Mouse (Mus musculus): Measurements from ENCODE around the gene Btbd2. TPM values are rescaled to one million over a fixed set of nuclear protein-coding genes. Genes with fewer than 3 reads are reported as not detected.
"Not testable (repeated sequence)": the region's sequence is repeated elsewhere in the genome, so short reads cannot be mapped to it uniquely, and the experiment has no call there.

Gene Btbd2
- polyA plus RNA-seq, 1 experiment from 2014 or later = 82.7 TPM

DNA sequence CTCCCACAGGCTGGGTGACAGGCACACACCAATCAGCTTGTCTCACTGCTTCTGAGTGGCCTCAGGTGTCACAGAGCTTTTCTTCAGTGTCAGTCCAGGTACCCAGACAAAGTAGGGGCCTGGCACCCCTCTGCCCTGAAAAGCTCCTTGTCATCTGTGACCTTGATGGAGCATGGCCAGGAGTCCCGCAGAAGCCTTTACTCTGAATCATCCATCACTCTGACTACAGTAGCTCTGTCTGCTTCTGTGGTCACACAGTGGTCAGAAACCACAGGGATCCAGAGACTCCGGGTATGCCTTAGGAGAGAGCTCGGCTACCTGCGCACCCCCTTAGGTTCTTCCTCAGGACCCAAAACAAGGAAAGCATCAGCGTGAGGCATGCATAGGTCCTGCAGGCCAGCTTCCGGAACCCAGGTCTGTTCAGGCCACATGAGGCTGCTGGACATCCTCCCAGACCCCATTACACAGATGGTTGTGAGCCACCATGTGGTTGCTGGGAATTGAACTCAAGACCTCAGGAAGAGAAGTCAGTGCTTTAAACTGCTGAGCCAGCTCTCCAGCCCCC lies 3.6 kb downstream of the Btbd2 start:
- no peak overlapping the region for H3K27ac ChIP-seq (replicated peaks)
- no peak overlapping the region for H3K4me2 ChIP-seq (replicated peaks)
- H3K9me3 ChIP-seq = no peaks in the 10 kb centered on the region
- peaks cover under 1% of the 10 kb centered on the region for H3K36me3 ChIP-seq
- 95% methylated on average over 6 of the region's 6 CpGs for WGBS
- no peak overlapping the region for H3K4me3 ChIP-seq
- ATAC-seq (ENCODE audit: low FRiP score, low read depth) = no peak
- no peak overlapping the region for H3K9ac ChIP-seq (replicated peaks)
- H3K27me3 ChIP-seq = no peaks in the 10 kb centered on the region
- H3K4me1 ChIP-seq = peaks cover 22% of the 10 kb centered on the region

DNA sequence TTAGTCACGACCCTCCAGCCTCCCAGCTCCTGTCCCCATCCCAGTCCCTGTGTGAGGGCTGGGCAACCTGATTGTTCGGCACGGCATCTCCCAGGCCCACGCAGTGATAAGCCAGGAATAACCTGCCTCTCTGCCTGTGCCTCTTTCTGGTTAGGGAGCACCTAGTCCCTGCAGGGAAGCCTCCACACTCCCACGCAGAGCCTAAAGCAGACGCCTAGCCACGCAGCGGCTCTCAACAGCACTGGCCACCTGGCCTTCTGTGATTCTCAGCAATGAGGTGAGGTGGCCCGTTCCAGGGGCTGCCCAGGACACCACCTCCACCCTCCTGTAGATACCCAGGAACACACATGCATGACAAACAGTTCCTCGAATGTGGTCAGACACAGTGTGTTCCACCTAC lies 6.5 kb downstream of the Btbd2 start:
- H3K27ac ChIP-seq (replicated peaks) = no peak overlapping the region
- H3K4me1 ChIP-seq = peaks cover 14% of the 10 kb centered on the region
- no peak overlapping the region for H3K4me3 ChIP-seq
- H3K9me3 ChIP-seq = no peaks in the 10 kb centered on the region
- H3K4me2 ChIP-seq (replicated peaks) = no peak overlapping the region
- 95% methylated on average over 10 of the region's 10 CpGs for WGBS
- H3K9ac ChIP-seq (replicated peaks) = no peak overlapping the region
- peaks cover 28% of the 10 kb centered on the region for H3K36me3 ChIP-seq
- H3K27me3 ChIP-seq = no peaks in the 10 kb centered on the region
- ATAC-seq (ENCODE audit: low FRiP score, low read depth) = no peak

DNA sequence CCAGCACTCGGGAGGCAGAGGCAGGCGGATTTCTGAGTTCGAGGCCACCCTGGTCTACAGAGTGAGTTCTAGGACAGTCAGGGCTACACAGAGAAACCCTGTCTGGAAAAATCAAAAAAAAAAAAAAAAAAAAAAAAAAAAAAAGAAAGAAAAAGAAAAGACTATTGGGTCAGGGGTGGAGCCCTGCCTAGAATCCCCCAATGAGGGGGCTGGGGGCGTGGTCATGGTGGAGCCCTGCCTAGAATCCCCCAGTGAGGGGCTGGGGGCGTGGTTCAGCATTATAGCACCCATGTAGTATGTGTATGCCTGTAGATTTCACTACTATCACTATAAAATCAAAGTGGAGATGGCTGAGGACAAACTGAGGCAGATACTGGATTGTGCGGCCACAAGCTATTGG lies 7.0 kb downstream of the Btbd2 start:
- not testable (repeated sequence) for H3K9me3 ChIP-seq; H3K4me3 ChIP-seq; H3K4me1 ChIP-seq; H3K9ac ChIP-seq (replicated peaks); ATAC-seq (ENCODE audit: low FRiP score, low read depth); H3K4me2 ChIP-seq (replicated peaks); H3K27me3 ChIP-seq; H3K27ac ChIP-seq (replicated peaks)
- 89% methylated on average over 6 of the region's 6 CpGs for WGBS
- H3K36me3 ChIP-seq = peaks cover 33% of the 10 kb centered on the region

DNA sequence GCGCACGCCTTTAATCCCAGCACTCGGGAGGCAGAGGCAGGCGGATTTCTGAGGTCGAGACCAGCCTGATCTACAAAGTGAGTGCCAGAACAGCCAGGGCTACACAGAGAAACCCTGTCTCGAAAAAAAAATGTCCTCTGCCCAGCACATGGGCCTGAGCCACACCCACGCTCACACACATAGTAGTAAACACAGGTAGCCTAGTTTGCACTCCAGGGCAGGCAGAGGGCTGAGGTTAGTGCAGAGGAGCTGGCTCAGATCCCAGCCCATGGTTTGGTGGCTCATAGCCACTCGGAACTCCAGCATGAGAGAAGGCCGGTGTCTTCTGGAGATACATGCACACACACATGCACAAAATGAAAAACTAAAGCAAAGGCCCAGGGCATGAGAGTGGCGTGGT lies 9.9 kb downstream of the Btbd2 start:
- H3K27ac ChIP-seq (replicated peaks) = no peak overlapping the region
- peaks cover 63% of the 10 kb centered on the region for H3K36me3 ChIP-seq
- WGBS = 93% methylated on average over 10 of the region's 10 CpGs
- H3K4me2 ChIP-seq (replicated peaks) = no peak overlapping the region
- H3K4me3 ChIP-seq = no peak overlapping the region
- H3K27me3 ChIP-seq = no peaks in the 10 kb centered on the region
- ATAC-seq (ENCODE audit: low FRiP score, low read depth) = no peak
- H3K4me1 ChIP-seq = no peaks in the 10 kb centered on the region
- H3K9me3 ChIP-seq = no peaks in the 10 kb centered on the region
- H3K9ac ChIP-seq (replicated peaks) = no peak overlapping the region

DNA sequence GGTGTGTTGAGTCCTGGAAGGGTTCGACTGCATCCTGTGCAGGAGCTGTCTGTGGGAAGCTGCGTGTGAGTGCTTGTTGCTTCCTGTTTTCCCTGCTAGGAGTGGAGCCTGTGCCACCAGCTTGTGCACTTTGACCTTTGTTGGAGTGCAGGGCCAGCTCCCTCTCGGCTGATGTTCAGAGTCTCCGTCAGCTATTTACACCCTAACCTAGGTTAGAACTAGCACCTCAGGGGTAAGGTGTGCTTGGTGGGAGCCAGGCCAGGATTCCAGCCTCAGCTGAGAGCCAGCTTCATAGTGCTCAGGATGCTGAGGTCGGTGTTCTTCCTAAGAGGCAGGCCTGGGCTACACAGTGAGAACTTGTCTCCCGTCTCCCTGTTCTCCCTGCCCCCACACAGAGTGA lies 21.5 kb downstream of the Btbd2 start:
- no peak overlapping the region for H3K27ac ChIP-seq (replicated peaks)
- H3K4me3 ChIP-seq = no peak overlapping the region
- no peaks in the 10 kb centered on the region for H3K9me3 ChIP-seq
- 0 out of 2 replicates have a peak, but pooled peaks cover 2% of the 10 kb centered on the region for H3K4me1 ChIP-seq
- H3K27me3 ChIP-seq = no peaks in the 10 kb centered on the region
- ATAC-seq (ENCODE audit: low FRiP score, low read depth) = no peak
- H3K4me2 ChIP-seq (replicated peaks) = no peak overlapping the region
- H3K9ac ChIP-seq (replicated peaks) = no peak overlapping the region
- WGBS = 86% methylated on average over 6 of the region's 6 CpGs
- H3K36me3 ChIP-seq = peaks cover 63% of the 10 kb centered on the region

DNA sequence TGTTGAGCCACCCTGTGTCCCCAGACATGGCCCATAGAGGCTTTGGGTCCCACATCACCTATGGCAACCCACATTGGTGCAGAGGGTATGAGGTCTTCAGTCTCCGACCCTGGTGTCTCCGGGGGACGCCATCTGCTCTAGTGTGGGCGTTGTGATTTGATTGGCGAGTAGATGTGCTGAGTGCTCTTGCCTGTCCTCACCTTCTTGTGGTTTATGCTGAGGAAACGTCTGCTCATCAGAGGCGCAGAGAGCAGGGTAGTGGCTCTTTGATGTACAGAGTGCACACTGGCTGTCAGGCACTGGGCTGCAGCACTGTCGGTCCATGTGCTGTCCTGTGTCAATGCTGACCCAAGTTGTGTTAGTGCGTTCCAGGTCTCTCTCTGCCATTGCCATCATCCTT lies 27.9 kb downstream of the Btbd2 start:
- Histone ChIP-seq H3K9ac (replicated peaks) (no peak overlapping the region; the same call in 1 of the 2 replicates), H3K27ac (replicated peaks) (no peak overlapping the region), H3K4me2 (replicated peaks) (no peak overlapping the region), H3K9me3 (no peaks in the 10 kb centered on the region), H3K4me1 (peaks cover 24% of the 10 kb centered on the region), H3K4me3 (no peak overlapping the region), H3K27me3 (no peaks in the 10 kb centered on the region), H3K36me3 (peaks cover 6% of the 10 kb centered on the region; the same call in 1 of the 2 replicates)
- no peak for ATAC-seq (ENCODE audit: low FRiP score, low read depth)
- WGBS = 85% methylated on average over 9 of the region's 9 CpGs

DNA sequence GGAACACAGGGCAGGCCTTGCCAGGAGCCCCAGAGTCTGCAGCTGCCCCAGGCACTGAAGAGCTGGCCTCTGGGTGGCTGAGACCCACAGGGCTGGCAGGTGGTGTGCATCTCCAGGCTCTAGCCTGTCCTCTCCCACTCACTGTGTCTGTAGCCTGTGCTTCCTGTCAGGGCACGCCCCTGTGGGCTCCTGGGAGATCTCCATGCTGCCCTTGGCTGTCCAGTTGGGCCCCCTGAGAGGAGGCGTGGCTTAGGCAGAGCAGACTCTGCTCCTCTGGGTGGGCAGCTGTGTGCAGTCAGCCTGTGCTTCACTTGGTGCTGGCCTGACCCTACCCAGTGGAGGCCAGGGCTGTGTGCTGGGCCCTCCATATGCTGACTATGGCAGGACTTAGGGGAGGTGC lies 29.2 kb downstream of the Btbd2 start:
- Histone ChIP-seq H3K4me2 (replicated peaks) (no peak overlapping the region), H3K9me3 (no peaks in the 10 kb centered on the region), H3K27ac (replicated peaks) (no peak overlapping the region), H3K27me3 (no peaks in the 10 kb centered on the region), H3K4me1 (peaks cover 33% of the 10 kb centered on the region), H3K9ac (replicated peaks) (no peak overlapping the region), H3K4me3 (no peak overlapping the region), H3K36me3 (peaks cover 5% of the 10 kb centered on the region; the same call in 1 of the 2 replicates)
- WGBS = 71% methylated on average over 2 of the region's 2 CpGs
- ATAC-seq (ENCODE audit: low FRiP score, low read depth) = no peak

DNA sequence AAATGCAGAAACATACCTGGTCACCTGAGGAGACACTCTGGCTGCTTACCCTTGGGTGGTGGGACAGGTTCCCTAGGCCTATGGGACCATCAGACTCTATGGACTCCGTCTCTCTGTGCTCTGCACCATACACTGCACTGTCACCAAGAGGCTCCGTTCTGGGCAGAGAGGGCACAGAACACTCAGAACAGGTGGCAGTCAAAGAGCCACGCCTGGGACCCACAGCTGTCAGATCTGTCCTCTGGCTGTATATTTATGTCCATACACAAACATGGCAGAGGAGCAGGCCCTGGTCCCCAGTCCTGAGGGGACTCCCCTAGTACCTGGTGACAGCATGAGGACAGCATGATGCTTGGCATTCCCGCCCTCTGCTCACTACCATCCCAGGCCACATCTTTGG lies 31.1 kb downstream of the Btbd2 start:
- Histone ChIP-seq H3K4me1 (peaks cover 39% of the 10 kb centered on the region), H3K9me3 (no peaks in the 10 kb centered on the region), H3K27me3 (no peaks in the 10 kb centered on the region), H3K4me3 (no peak overlapping the region), H3K9ac (replicated peaks) (no peak overlapping the region), H3K27ac (replicated peaks) (no peak overlapping the region), H3K4me2 (replicated peaks) (no peak overlapping the region), H3K36me3 (peaks cover 5% of the 10 kb centered on the region; the same call in 1 of the 2 replicates)
- WGBS = 94% methylated on average over 4 of the region's 4 CpGs
- ATAC-seq (ENCODE audit: low FRiP score, low read depth) = no peak

DNA sequence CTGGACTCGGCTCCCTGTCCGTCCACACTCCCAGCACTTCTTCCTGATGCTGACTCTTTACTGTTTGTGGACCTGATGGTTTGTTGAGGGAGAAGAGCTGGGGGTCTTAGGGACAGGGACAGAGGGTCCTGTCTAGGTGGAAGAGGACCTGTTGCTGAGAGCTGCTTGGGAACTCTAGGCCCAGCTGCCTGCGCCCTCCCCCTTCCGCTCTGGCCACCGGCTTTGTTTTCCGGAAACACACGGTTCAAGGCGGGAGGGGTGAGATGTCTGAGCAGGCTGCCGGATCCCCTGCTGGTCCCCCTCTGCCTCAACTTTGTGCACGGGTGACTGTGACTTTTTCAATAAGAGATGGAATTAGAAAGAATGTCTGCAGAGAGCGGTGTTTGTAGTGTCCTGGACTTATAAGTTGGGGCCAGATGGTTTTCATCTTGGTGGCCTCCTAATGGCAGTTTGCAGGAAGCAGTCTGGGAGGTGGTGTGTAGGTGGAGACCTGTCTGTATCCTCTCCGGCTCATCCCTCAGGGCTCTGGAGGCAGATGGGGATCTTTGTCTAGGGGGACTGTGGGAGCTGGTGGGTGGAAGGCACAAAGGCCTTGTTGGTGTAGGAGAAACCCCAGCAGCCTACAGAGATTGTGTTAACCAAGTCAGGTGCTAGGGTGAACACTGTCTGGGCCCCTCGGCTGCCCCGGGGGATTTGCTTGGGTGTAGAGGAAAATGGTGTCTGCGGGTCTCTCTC lies 33.2 kb downstream of the Btbd2 start:
- Histone ChIP-seq H3K27ac (replicated peaks) (peak overlapping the region; percentile 94), H3K4me2 (replicated peaks) (peak overlapping the region; percentile 98), H3K27me3 (no peaks in the 10 kb centered on the region), H3K36me3 (no peaks in the 10 kb centered on the region), H3K9ac (replicated peaks) (peak overlapping the region; percentile 86), H3K4me1 (peaks cover 32% of the 10 kb centered on the region), H3K9me3 (no peaks in the 10 kb centered on the region), H3K4me3 (peak overlapping the region; percentile 95)
- no peak for ATAC-seq (ENCODE audit: low FRiP score, low read depth)
- WGBS = 17% methylated on average over 15 of the region's 15 CpGs

DNA sequence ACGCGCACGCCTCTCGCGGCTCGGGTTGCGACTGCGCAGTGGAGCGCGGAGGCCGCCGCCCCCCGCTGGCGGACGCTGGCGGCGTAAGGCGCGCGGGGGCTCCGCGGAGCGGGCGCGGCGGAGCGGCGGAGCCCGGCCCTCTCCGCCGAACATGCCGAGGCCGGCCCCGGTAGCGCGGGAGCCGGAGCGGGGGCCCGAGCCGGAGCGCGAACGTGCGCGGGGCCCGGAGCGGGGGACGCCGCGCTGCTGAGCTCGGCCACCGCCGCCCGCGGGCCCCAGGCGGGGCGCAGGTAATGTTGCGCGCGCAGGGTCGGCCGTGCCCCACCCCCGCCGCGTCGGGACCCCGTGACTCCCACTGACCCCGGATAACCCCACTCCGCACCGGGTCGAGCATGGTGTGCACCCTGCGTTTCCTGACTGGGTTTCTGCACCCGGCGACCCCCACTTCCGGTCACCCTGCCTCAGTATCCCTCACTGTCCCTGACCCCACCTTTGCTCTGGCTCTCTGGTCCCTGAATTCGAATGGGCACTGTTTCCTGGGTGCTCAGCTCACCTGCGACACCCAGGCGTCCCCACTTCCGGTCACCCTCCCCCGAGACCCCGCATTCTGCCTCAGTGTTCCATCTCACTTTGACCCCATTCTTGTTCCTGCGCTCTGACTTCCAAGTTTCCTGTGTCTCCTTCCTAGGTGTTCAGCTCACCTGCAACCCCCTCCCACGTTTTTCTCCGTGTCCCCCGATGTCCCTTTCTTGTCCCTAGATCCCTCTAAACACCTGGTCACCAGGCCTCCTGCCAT lies 34.0 kb downstream of the Btbd2 start, which contains the start of gene Csnk1g2:
Gene Csnk1g2 (plus strand): TSS at position 178 of the 796 bp plus-strand sequence.
- peak within 1 kb of the TSS; percentile 95 for H3K4me3 ChIP-seq
- H3K27ac ChIP-seq (replicated peaks) = peak within 1 kb of the TSS; percentile 94
- H3K36me3 ChIP-seq = no peaks in the 10 kb centered on the region
- H3K4me1 ChIP-seq = peaks cover 31% of the 10 kb centered on the region
- WGBS = under 1% methylated on average over 77 of the region's 85 CpGs
- H3K4me2 ChIP-seq (replicated peaks) = peak within 1 kb of the TSS; percentile 98
- H3K9ac ChIP-seq (replicated peaks) = peak within 1 kb of the TSS; percentile 86
- no peaks in the 10 kb centered on the region for H3K9me3 ChIP-seq
- no peak; the same call in 1 of the 2 replicates for ATAC-seq (ENCODE audit: low FRiP score, low read depth)
- H3K27me3 ChIP-seq = no peaks in the 10 kb centered on the region

DNA sequence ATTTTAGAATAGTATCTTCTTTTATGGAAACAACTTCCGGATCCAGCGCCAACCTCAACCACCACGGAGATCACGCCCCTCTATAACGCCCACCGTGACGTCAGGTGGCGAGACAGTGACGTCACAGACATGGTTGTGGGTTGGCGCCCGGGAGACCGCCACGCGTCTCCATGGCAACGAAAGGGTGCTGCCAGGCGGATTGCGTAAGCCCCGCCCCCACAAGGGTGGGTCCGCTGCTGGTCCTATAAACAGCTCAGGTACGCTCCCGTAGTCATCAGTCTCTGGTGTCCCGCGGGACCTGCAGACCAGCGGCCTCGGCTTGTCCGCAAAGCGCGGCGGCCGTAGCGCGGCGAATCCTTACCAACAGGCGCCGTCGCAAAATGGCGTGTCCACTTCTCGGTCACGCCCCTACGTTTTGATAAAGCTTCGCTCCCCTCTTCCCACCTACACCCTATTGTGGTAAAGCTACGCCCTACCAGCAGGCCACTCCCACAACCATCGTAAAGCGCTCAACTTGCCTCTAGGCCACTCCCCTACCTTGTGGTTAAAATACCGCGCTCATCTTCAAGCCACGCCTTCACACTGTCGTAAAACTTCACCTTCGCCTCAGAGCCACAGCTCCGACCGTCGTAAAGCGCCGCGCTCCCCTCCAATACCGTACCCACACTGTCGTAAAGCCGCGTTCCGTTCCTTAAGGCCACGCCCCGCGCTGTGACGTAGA lies 34.8 kb downstream of the Btbd2 start:
- H3K36me3 ChIP-seq = no peaks in the 10 kb centered on the region
- H3K9ac ChIP-seq (replicated peaks) = peak overlapping the region; percentile 86
- no peaks in the 10 kb centered on the region for H3K9me3 ChIP-seq
- peak; percentile 96 for ATAC-seq (ENCODE audit: low FRiP score, low read depth)
- peak overlapping the region; percentile 98 for H3K4me2 ChIP-seq (replicated peaks)
- under 1% methylated on average over 64 of the region's 64 CpGs for WGBS
- no peaks in the 10 kb centered on the region for H3K27me3 ChIP-seq
- peak overlapping the region; percentile 94 for H3K27ac ChIP-seq (replicated peaks)
- H3K4me1 ChIP-seq = peaks cover 25% of the 10 kb centered on the region
- peak overlapping the region; percentile 95 for H3K4me3 ChIP-seq

DNA sequence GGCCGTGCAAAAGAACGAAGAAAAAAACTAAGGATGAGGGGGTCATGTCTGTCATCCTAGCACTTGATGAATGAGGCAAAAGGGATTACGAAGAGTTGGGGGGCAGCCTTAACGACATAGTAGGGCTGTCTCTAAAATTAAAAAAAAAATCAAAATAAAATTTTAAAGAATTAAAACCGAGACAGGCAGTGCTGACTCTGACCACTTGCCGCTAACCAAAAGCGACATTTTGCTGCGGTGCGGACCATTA lies 35.3 kb downstream of the Btbd2 start:
- Histone ChIP-seq H3K36me3 (no peaks in the 10 kb centered on the region), H3K27ac (replicated peaks) (peak overlapping the region; percentile 94), H3K4me3 (peak overlapping the region; percentile 95), H3K4me1 (peaks cover 25% of the 10 kb centered on the region), H3K4me2 (replicated peaks) (peak overlapping the region; percentile 60), H3K27me3 (no peaks in the 10 kb centered on the region), H3K9ac (replicated peaks) (peak overlapping the region; percentile 43), H3K9me3 (no peaks in the 10 kb centered on the region)
- ATAC-seq (ENCODE audit: low FRiP score, low read depth) = no peak
- 4% methylated on average over 9 of the region's 9 CpGs for WGBS
